Mouse (Mus musculus) CH12.LX (cell line): ENCODE data around the gene Dscam.

Experiments
- EP300 ChIP-seq: IDR thresholded peaks from 2 replicates; pipeline ENCODE4 v1.6.1; 2011; ENCODE audit warnings: low read length, improper control_type of control experiment
- MXI1 ChIP-seq: IDR thresholded peaks from 2 replicates; pipeline ENCODE4 v1.6.1; 2011; ENCODE audit warnings: mild to moderate bottlenecking, low read depth, low read length, improper control_type of control experiment
- POLR2A ChIP-seq: IDR thresholded peaks from 2 replicates; pipeline ENCODE4 v1.6.1; 2011; ENCODE audit warnings: low read depth, mild to moderate bottlenecking, improper control_type of control experiment, low read length
- TCF12 ChIP-seq: IDR thresholded peaks from 2 replicates; pipeline ENCODE4 v1.6.1; 2014; ENCODE audit warnings: low read depth, mild to moderate bottlenecking, inconsistent platforms, low read length, improper control_type of control experiment

DNA sequence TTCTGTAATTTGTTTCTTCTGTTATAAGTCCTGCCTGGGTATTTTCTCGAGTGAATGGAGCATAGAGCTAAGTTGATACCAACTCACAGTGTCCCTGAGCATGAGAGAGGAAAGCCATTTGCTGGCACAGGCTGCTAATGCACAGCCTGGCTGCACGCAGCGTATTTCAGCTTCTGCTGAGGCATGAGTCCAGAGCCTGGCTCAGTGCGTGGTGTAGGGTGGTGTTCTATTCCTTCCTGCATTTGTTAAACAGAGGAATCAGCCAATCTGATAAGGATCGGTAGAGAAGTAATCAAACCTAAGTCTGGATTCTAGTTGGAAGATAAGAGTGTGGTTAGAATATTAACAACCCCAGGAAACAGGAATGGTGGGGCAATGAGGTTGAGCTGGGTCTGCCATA lies 500.8 kb downstream of the Dscam start:
- no peak for TF ChIP-seq POLR2A
- no peak for TF ChIP-seq TCF12
- no peak for TF ChIP-seq EP300
- TF ChIP-seq MXI1 = no peak
